Mouse (Mus musculus): ENCODE results near the gene Tfcp2. TPM values are rescaled to one million over a fixed set of nuclear protein-coding genes. Genes with fewer than 3 reads are reported as not detected.

Tfcp2 gene
- total RNA-seq, 1 experiment: 13.6 TPM

GRCm38 (mm10) chr15:100590436-100590835 lies 38.6 kb upstream of the Tfcp2 start:
- Histone ChIP-seq H3K9ac (ENCODE audit: insufficient read depth, low read depth, low read length, poor library complexity, severe bottlenecking) (no peak overlapping the region), H3K36me3 (ENCODE audit: control insufficient read depth, insufficient read depth, low read length, poor library complexity, severe bottlenecking) (no peaks in the 10 kb centered on the region), H3K9me3 (ENCODE audit: control insufficient read depth, insufficient read depth, low read depth, low read length) (no peaks in the 10 kb centered on the region), H3K4me1 (ENCODE audit: control insufficient read depth in 2 of 2, insufficient read depth in 2 of 2, low read length in 2 of 2, poor library complexity in 1 of 2) (no peaks in the 10 kb centered on the region), H3K27ac (ENCODE audit: insufficient read depth, low read depth, low read length, poor library complexity, severe bottlenecking) (no peak overlapping the region), H3K4me3 (ENCODE audit: insufficient read depth in 1 of 2, low read depth in 1 of 2, low read length in 2 of 2, poor library complexity in 1 of 2, severe bottlenecking in 1 of 2) (no peak overlapping the region)
- in situ Hi-C loops (cut with MboI; ENCODE audit: low sequenced_read_pairs in 2 of 2, unreplicated experiment in 2 of 2): no loop called here
- DNase-seq (ENCODE audit: low read depth, low spot score): no peak
- TF ChIP-seq ZC3H11A (IDR thresholded peaks at IDR 0.05; ENCODE audit: borderline replicate concordance, low read depth, low read length) (no peak), CHD2 (IDR thresholded peaks at IDR 0.05; ENCODE audit: low read depth, low read length) (no peak), HCFC1 (IDR thresholded peaks at IDR 0.05; ENCODE audit: borderline replicate concordance, insufficient read depth, low read length) (no peak), MAFK (IDR thresholded peaks at IDR 0.05; ENCODE audit: insufficient read depth, low read depth, low read length) (no peak), ZNF384 (IDR thresholded peaks at IDR 0.05; ENCODE audit: low read depth, low read length) (no peak)

- in situ Hi-C loops (cut with MboI; ENCODE audit: low sequenced_read_pairs in 2 of 2, unreplicated experiment in 2 of 2): no loop called here
- no peak for TF ChIP-seq ZNF384 (IDR thresholded peaks at IDR 0.05; ENCODE audit: low read depth, low read length)
- no peak for TF ChIP-seq HCFC1 (IDR thresholded peaks at IDR 0.05; ENCODE audit: borderline replicate concordance, insufficient read depth, low read length)
- no peak for TF ChIP-seq MAFK (IDR thresholded peaks at IDR 0.05; ENCODE audit: insufficient read depth, low read depth, low read length)
- no peak for TF ChIP-seq ZC3H11A (IDR thresholded peaks at IDR 0.05; ENCODE audit: borderline replicate concordance, low read depth, low read length)
- no peak for TF ChIP-seq CHD2 (IDR thresholded peaks at IDR 0.05; ENCODE audit: low read depth, low read length)
Observed at GRCm38 (mm10) chr15:100588297-100588696, 36.5 kb upstream of the Tfcp2 start.

GRCm38 (mm10) chr15:100587166-100587565 lies 35.4 kb upstream of the Tfcp2 start:
- Histone ChIP-seq H3K9ac (ENCODE audit: insufficient read depth, low read depth, low read length, poor library complexity, severe bottlenecking) (no peak overlapping the region), H3K36me3 (ENCODE audit: control insufficient read depth, insufficient read depth, low read length, poor library complexity, severe bottlenecking) (no peaks in the 10 kb centered on the region), H3K27ac (ENCODE audit: insufficient read depth, low read depth, low read length, poor library complexity, severe bottlenecking) (no peak overlapping the region), H3K9me3 (ENCODE audit: control insufficient read depth, insufficient read depth, low read depth, low read length) (no peaks in the 10 kb centered on the region), H3K4me3 (ENCODE audit: insufficient read depth in 1 of 2, low read depth in 1 of 2, low read length in 2 of 2, poor library complexity in 1 of 2, severe bottlenecking in 1 of 2) (no peak overlapping the region), H3K4me1 (ENCODE audit: control insufficient read depth in 2 of 2, insufficient read depth in 2 of 2, low read length in 2 of 2, poor library complexity in 1 of 2) (no peaks in the 10 kb centered on the region)
- in situ Hi-C loops (cut with MboI; ENCODE audit: low sequenced_read_pairs in 2 of 2, unreplicated experiment in 2 of 2): no loop called here
- DNase-seq (ENCODE audit: low read depth, low spot score): no peak
- TF ChIP-seq CHD2 (IDR thresholded peaks at IDR 0.05; ENCODE audit: low read depth, low read length) (no peak), HCFC1 (IDR thresholded peaks at IDR 0.05; ENCODE audit: borderline replicate concordance, insufficient read depth, low read length) (no peak), ZC3H11A (IDR thresholded peaks at IDR 0.05; ENCODE audit: borderline replicate concordance, low read depth, low read length) (no peak), MAFK (IDR thresholded peaks at IDR 0.05; ENCODE audit: insufficient read depth, low read depth, low read length) (no peak), ZNF384 (IDR thresholded peaks at IDR 0.05; ENCODE audit: low read depth, low read length) (no peak)

More at GRCm38 (mm10) chr15:100588297-100588696, 36.5 kb upstream of the Tfcp2 start:
- Histone ChIP-seq H3K4me1 (ENCODE audit: control insufficient read depth in 2 of 2, insufficient read depth in 2 of 2, low read length in 2 of 2, poor library complexity in 1 of 2) (no peaks in the 10 kb centered on the region), H3K36me3 (ENCODE audit: control insufficient read depth, insufficient read depth, low read length, poor library complexity, severe bottlenecking) (no peaks in the 10 kb centered on the region), H3K27ac (ENCODE audit: insufficient read depth, low read depth, low read length, poor library complexity, severe bottlenecking) (no peak overlapping the region), H3K4me3 (ENCODE audit: insufficient read depth in 1 of 2, low read depth in 1 of 2, low read length in 2 of 2, poor library complexity in 1 of 2, severe bottlenecking in 1 of 2) (no peak overlapping the region), H3K9ac (ENCODE audit: insufficient read depth, low read depth, low read length, poor library complexity, severe bottlenecking) (no peak overlapping the region), H3K9me3 (ENCODE audit: control insufficient read depth, insufficient read depth, low read depth, low read length) (no peaks in the 10 kb centered on the region)
- no peak for DNase-seq (ENCODE audit: low read depth, low spot score)

- no peak overlapping the region for H3K9ac ChIP-seq (ENCODE audit: insufficient read depth, low read depth, low read length, poor library complexity, severe bottlenecking)
- no peak overlapping the region for H3K27ac ChIP-seq (ENCODE audit: insufficient read depth, low read depth, low read length, poor library complexity, severe bottlenecking)
- H3K4me3 ChIP-seq (ENCODE audit: insufficient read depth in 1 of 2, low read depth in 1 of 2, low read length in 2 of 2, poor library complexity in 1 of 2, severe bottlenecking in 1 of 2): no peak overlapping the region
- H3K4me1 ChIP-seq (ENCODE audit: control insufficient read depth in 2 of 2, insufficient read depth in 2 of 2, low read length in 2 of 2, poor library complexity in 1 of 2): no peaks in the 10 kb centered on the region
- TF ChIP-seq CHD2 (IDR thresholded peaks at IDR 0.05; ENCODE audit: low read depth, low read length): no peak
- TF ChIP-seq MAFK (IDR thresholded peaks at IDR 0.05; ENCODE audit: insufficient read depth, low read depth, low read length): no peak
- TF ChIP-seq HCFC1 (IDR thresholded peaks at IDR 0.05; ENCODE audit: borderline replicate concordance, insufficient read depth, low read length): no peak
- in situ Hi-C loops (cut with MboI; ENCODE audit: low sequenced_read_pairs in 2 of 2, unreplicated experiment in 2 of 2): no loop called here
- H3K9me3 ChIP-seq (ENCODE audit: control insufficient read depth, insufficient read depth, low read depth, low read length): no peaks in the 10 kb centered on the region
- DNase-seq (ENCODE audit: low read depth, low spot score): no peak
- H3K36me3 ChIP-seq (ENCODE audit: control insufficient read depth, insufficient read depth, low read length, poor library complexity, severe bottlenecking): no peaks in the 10 kb centered on the region
Observed at GRCm38 (mm10) chr15:100585931-100586330, 34.1 kb upstream of the Tfcp2 start.

- peak overlapping the region; percentile 39 to 58; a peak in 3 of 4 replicates for H3K4me3 ChIP-seq (ENCODE audit: insufficient read depth in 1 of 2, low read depth in 1 of 2, low read length in 2 of 2, poor library complexity in 1 of 2, severe bottlenecking in 1 of 2)
- H3K27ac ChIP-seq (ENCODE audit: insufficient read depth, low read depth, low read length, poor library complexity, severe bottlenecking): no peak overlapping the region; the same call in 1 of the 2 replicates
- no peak for DNase-seq (ENCODE audit: low read depth, low spot score)
- peak overlapping the region; percentile 74 for H3K9ac ChIP-seq (ENCODE audit: insufficient read depth, low read depth, low read length, poor library complexity, severe bottlenecking)
- H3K36me3 ChIP-seq (ENCODE audit: control insufficient read depth, insufficient read depth, low read length, poor library complexity, severe bottlenecking): peaks cover 5% of the 10 kb centered on the region; the same call in 1 of the 2 replicates
- no peak for TF ChIP-seq MAFK (IDR thresholded peaks at IDR 0.05; ENCODE audit: insufficient read depth, low read depth, low read length)
- no peak for TF ChIP-seq ZNF384 (IDR thresholded peaks at IDR 0.05; ENCODE audit: low read depth, low read length)
- no peak for TF ChIP-seq ZC3H11A (IDR thresholded peaks at IDR 0.05; ENCODE audit: borderline replicate concordance, low read depth, low read length)
- no peak for TF ChIP-seq HCFC1 (IDR thresholded peaks at IDR 0.05; ENCODE audit: borderline replicate concordance, insufficient read depth, low read length)
- no peak for TF ChIP-seq CHD2 (IDR thresholded peaks at IDR 0.05; ENCODE audit: low read depth, low read length)
- in situ Hi-C loops (cut with MboI; ENCODE audit: low sequenced_read_pairs in 2 of 2, unreplicated experiment in 2 of 2): no loop called here
- H3K4me1 ChIP-seq (ENCODE audit: control insufficient read depth in 2 of 2, insufficient read depth in 2 of 2, low read length in 2 of 2, poor library complexity in 1 of 2): peaks cover 0 to 6% of the 10 kb centered on the region in 2 experiments; a peak in 2 of 4 replicates
- no peaks in the 10 kb centered on the region for H3K9me3 ChIP-seq (ENCODE audit: control insufficient read depth, insufficient read depth, low read depth, low read length)
Observed at GRCm38 (mm10) chr15:100580108-100580507, 28.3 kb upstream of the Tfcp2 start.

All from ES-E14 (cell line).